Mouse (Mus musculus) ovary, adult 2 months (tissue): ENCODE data around the gene Actr10. TPM values are rescaled to one million over a fixed set of nuclear protein-coding genes. Genes with fewer than 3 reads are reported as not detected.

Source experiments
- polyA plus RNA-seq: library from polyadenylated mRNA; depleted of rRNA; stranded (reverse); fragments of >200 nt; gene quantifications from 2 replicates; pipeline ENCODE4 v1.2.3, GENCODE M21; 2012; rRNA removed

Gene Actr10
- polyA plus RNA-seq: 9.5 and 12.2 TPM in 2 replicates

DNA sequence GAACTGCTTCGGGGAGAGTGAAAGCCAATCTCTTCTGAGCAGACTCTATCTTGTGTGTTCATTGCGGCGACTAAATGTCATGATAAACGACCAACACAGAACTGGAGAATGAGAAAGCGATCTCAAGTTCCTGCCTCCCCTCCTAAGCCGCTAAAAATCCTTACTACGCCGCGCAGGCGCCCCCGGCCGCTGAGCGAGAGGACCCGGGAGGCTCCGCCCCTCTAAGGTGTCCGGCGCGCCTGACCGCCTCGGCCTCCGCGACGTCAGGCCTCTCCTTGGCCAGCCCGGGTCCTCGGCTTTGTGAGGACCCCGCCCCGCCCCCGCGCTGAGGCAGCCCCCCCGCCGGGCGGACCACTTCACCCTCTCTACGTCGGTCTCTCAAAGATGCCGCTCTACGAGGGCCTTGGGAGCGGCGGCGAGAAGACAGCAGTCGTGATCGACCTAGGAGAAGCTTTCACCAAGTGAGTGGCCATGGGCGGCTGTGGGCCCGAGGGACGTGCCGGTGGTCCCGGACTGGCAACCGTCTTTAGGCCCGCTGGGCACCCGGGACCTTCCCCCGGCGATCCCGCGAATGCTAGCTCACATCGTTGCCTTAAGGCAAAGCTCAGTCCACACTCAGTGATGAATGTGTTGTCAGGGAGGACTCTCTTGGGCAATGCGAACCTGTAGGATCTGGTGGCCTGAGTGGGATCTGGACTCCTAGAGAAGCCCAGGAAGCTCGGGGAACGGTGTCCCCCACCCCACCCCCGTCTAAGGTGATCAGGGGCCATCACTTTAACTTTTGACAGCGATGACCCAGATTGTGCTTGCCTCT, at the start of gene Actr10:
Actr10 (plus strand) TSS at position 287 of the 814 bp plus-strand sequence.

DNA sequence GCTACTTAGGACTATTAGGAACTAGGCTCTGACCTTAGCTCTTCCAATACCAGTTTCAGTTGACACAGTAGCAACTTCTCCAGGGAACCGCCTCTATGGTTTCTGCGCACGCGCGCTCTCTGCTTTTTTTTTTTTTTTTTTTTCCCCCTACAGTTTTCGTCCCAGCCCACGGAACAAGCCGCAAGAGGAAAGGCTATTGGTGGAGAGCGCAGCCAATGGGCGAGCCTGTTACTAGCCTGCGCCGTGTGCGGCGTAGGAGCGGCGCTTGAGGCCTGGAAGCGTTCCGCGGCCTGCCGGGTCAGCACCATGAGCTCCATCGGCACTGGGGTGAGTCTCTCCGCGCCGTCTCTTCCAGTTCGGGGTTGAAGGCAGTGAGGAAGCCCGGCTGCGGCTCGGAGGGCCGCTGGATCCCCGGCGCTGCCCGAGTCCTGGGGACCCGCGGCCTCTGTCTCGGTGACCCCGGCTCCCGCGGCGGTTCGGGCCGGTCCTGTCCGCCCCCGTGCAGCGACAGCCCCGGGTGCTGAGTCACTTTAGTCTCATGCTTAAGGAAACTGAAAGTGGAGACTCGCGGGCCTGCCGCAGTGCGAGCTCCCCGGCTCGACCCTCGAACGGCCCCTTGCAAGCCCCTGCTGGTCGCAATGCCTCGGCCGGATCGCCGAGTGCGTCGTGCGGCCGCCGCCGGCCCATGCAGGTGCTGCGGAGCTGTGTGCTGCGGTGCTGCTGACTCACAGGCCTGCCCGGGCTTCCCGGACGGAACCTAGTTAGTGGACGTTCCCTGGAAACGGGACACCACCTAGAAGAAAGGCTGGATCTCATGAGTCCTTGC, 37.0 kb downstream of the Actr10 start, which contains the start of gene Psma3:
Psma3 (plus strand) TSS at position 181 of the 826 bp plus-strand sequence.

Other genes starting within 250 kb of the Actr10 start
- 20.0 and 23.6 TPM in 2 replicates for gene Frmd6, start 112.3 kb upstream of the Actr10 start, polyA plus RNA-seq
- gene Psma3, start 36.8 kb downstream of the Actr10 start, polyA plus RNA-seq: 12.2 and 13.7 TPM in 2 replicates
- gene Arid4a, start 78.1 kb downstream of the Actr10 start, polyA plus RNA-seq: 2.2 and 2.5 TPM in 2 replicates
- not detected in 2 replicates for gene Tomm20l, start 173.6 kb downstream of the Actr10 start, polyA plus RNA-seq
- gene Timm9, start 198.8 kb downstream of the Actr10 start, polyA plus RNA-seq: 12.1 and 14.0 TPM in 2 replicates
- 4.0 and 4.3 TPM in 2 replicates for gene 2700049A03Rik, start 199.0 kb downstream of the Actr10 start, polyA plus RNA-seq